Mouse (Mus musculus) yolk sac, embryonic 10.5 days (tissue): ENCODE results near the gene Tbccd1.
A peak's percentile ranks its signal among the peaks of the same experiment; 100 is the strongest.

Experiments used
- DNase-seq: peaks from one replicate; pipeline ENCODE4 v3.0.0-alpha.2; 2017; ENCODE audit warnings: low spot score

Gene Tbccd1

GRCm38 (mm10) chr16:22857431-22858113 is at the start of gene Tbccd1, which contains the start of gene Dnajb11:
Gene Tbccd1, minus strand, starts transcription at chr16:22857669.
Gene Dnajb11, plus strand, starts transcription at chr16:22857845.
- DNase-seq, result peak; percentile 99

GRCm38 (mm10) chr16:22901326-22901725 is 43.9 kb upstream of the Tbccd1 start:
- no peak for DNase-seq

DNA sequence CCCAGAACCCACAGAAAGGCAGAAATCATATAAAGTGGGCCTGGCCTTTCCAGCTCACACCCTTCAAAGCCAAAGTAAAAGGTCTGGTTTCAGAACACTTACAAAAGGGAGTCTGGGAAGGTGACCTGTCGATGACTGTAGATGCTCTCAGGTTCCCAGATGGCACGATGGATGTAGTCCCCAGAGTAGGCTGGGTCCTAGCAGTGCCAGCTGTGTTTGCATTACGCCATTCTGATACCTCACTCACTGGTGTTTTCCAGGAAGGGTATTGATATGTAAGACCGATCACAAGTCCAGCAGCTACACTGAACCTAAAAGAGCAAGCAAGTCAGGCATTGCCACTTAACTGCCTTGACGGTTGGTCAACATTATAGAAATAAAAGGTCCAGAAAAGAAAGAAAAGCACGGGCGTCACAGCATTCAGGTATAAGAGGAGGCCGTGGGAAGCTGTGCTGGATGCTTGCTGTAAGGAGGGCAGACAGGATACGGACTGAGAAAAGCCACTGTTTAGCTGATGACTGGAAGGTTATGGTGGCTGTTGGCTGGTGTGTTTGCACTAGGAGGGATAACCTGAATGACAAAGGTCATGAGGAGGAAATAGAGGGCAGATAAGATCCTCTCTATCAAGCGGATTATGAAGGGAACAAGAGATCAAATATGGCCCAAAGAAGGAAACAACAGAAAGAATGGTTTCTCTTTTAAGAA is 42.5 kb upstream of the Tbccd1 start:
- no peak for DNase-seq

DNA sequence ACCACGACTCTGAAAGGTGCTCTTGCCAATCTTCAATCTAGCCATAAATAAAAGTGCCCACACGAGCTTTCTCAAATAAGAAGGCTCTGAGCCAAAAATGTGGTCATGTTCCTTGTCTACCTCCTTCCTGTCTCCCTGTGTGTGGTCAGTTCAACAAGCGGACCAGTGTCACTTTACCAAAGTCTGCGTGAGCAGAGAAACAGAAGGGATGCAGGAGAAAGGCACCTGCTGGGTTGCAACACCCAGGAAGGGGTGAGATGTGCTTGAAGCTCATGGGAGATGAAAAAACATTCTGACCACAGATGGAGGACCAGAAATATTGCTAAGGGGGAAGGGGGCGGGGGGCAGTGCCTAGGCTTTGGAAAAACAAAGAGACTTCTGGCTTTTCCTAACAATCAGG is 41.9 kb upstream of the Tbccd1 start:
- DNase-seq, result no peak

DNA sequence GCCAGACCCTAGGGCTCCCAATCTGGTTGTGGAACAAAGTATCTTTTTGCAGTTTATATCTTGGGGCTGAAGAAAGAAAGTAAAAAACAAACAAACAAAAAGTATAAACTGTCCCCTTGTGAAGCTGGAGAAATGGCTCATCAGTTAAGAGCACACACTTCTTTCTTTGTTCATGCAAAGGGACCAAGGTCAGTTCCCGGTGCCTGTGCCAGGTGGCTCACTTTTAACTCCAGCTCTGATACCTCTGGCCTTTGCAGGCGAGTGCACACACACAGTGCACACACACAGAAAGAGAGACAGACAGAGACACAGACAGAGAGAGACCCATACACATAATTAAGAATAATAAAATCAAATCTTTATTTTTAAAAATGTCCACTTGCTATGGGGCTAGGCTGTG is 39.1 kb upstream of the Tbccd1 start:
- DNase-seq, result no peak

DNA sequence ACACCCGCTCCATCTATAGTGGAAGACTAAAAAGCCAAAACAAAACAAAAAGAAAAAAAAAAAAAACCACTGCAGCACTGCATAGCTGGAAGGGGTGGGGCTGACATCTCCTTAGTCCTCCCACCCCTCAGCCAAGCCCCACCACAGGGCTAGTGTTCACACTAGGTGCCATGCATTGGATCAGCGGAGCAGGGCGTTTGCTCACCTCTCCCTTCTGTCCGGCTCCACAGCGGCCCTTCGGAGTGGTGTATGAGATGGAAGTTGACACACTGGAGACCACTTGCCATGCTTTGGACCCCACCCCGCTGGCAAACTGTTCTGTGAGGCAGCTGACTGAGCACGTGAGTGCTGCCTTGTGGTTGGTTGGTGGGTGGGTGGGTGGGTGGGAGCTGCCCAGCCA is 36.6 kb upstream of the Tbccd1 start:
- no peak for DNase-seq

DNA sequence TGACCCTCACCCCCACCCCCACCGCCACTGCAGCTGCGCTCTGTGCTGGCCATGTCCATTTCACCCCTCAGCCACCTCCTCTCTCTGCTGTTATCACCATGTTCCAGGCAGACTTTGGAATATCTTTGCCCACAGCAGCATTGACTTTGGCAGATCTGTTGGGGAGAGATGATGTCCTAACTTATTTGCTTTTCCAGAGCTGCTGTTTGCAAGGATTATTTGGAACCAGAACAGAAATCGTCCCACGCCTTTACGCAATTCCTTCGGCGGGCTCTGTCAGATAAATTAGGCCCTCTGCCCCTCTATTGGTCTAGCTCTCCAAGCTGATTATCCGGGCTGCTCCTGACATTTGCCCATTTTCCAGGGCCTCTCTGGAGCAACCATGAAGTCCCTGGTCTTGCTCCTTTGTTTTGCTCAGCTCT is 34.3 kb upstream of the Tbccd1 start:
- peak; percentile 57 for DNase-seq

GRCm38 (mm10) chr16:22890683-22891510 is 33.4 kb upstream of the Tbccd1 start, which contains the start of gene Ahsg:
Gene Ahsg, plus strand, starts transcription at chr16:22891277.
- no peak for DNase-seq

- no peak for DNase-seq
Measured at GRCm38 (mm10) chr16:22889716-22890115, 32.2 kb upstream of the Tbccd1 start.

GRCm38 (mm10) chr16:22888835-22889234 is 31.4 kb upstream of the Tbccd1 start:
- peak; percentile 64 for DNase-seq

DNA sequence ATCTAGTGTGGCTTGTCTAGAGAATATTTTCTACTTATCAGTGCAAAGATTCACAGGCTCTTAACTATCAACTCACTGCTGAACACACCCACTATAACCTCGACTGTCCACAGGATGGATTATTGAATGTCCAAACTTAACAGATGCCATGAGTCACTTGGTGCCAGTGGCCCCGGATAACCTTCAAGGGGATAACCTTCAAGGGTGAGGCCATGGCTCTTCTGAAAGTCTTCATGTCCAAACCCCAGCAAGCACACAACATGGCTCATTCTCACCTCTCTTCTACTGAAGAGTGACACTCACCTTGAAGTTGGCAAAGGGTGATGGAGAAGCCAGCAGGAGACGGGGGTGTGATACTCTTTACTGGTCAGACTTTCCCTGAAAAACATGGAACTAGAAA is 29.3 kb upstream of the Tbccd1 start:
- no peak for DNase-seq

DNA sequence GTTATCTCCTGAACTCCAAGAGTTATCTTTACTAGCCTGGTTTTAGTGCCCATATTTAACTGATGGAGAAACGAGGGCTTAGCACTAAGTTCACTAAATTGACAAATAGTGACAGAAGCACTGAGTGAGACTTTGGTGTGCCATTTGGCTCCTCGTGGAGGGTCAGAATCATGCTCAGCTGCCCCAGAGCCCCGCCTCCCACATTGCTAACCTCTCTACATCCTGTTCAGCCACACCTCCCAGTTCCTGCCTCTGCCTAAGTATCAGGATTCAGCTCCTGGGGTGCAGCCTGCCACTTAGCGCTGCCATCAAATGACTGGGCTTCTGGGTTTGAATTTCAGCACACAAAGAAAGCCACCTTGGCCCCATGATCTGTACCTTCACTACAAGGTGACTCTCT is 27.9 kb upstream of the Tbccd1 start:
- no peak for DNase-seq

DNA sequence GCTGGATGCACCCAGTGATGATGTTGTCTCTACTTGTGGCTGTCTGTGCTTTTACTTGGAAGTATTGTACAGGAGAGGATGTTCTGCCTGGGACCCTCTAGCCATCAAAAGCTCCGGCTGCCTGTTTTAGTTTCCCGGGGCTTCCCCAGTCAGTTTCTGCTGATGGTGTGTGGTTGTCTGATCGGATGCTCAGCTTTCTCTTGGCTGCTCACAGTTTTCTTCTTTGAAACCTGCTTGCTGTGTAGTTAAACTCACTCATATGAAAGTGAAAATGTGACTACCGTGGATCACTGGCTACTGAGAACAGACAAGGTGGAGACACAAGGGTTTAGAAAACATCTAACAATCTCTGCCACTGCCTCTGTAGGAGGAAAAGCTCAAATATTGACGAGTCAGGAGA is 26.0 kb upstream of the Tbccd1 start:
- no peak for DNase-seq

GRCm38 (mm10) chr16:22881487-22881886 is 24.0 kb upstream of the Tbccd1 start:
- no peak for DNase-seq

DNA sequence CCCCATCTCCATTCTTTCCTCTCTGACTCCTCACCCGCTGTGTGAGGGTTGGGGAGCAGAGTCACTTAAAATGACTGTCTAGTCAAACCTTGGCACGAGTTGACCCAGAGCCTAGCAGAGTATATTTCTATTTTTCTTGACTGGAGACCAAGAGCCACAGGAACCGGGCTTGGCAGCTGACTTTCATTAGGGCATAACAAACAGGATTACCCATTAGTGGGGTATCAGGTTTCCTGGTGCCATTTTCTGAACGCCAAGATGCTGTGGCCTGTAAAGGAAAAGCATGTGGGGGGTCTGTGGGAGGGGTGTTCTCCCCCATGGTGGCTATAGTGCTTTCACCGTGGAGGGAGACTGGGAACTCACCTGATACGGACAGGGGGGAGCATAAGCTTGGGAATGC is 23.4 kb upstream of the Tbccd1 start:
- DNase-seq, result no peak

- no peak for DNase-seq
Measured at GRCm38 (mm10) chr16:22879945-22880595, 22.6 kb upstream of the Tbccd1 start.

DNA sequence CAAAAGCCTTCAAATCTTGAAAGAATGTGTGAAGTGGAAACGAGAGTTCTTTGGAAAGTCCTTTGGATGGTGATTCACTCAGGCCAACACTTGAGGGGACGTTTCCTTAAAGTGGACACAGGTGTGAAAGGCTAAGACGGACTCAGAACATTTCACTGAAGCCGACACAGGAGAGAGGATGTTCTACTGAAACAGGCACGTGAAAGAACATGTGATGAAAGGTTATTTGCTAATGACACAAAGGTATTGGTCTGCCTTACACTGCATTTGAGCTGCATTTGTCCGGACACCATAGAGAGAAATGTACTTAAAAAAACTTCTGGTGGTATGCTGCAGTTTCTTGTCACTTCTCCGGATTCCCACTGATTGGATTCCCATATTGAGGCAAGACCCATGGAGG is 21.2 kb upstream of the Tbccd1 start:
- no peak for DNase-seq

DNA sequence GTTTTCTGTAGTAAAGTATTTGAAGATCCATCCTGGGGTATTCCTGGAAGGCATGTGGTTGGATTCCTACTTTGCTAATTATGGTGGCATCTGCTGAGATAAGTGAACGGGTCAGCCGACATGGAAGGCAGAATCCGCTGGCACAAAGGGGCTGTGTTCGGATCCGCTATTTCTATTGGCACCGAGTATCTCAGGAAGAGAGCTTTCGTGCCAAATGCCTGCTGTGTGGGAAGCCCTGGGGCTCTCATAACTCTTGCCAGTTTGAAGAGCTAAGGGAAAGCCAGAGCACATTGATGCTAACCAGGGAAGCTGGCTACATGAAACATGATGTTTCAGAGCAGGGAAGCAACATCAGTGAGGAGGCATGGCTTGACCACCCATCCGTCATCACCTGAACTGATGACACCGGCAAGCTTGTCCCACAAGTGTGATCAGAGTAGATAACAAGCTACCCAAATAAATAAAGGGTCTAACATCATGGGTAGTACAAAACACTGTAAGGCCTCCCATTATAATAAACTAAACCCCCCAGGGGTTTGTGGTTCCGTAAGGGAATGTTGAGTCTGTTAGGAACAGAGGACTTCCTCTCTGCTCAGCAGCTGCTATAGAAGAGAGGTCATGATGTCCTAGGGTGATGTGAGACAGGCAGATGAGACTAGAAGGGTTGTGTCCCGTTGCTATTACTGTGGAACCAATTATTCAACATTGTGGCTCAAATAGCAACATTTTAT is 20.4 kb upstream of the Tbccd1 start:
- no peak for DNase-seq

DNA sequence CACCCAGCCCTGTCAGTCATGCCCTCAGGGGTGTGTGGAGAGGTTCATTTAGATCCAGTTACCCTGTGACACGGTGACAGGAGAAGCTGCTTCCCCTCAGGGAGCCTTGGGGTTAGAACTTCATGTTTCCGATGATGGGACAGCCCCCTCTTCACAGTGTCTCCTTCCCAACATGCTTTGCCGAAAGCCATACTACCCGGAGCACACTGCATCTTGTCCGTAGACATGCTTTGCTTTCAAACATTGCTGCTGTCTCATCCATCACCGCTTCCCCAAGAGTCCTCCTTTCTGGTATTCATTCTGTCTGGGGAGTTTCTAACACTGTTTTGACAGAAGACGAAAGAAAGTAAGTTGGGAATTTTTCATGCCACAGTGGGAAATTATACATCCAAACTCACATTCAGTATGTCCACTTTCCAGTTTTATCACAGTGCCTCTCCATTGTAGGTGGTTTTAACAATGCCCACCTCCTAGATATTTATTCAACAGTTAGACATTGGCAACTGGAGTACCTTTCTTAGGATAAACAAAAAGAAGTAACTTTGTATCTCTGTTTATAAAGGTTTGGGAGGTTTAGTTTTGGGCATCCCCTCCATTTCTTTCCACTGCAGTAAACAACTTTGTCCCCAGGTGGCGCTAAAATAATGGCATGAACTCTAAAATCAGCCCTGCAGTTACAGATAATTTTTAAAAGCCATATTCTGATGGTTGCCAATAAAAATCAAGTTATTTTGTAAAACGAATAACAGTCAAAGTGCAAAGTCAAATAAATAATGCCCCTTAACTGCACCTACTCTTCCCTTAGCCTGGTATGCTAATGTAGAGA is 19.0 kb upstream of the Tbccd1 start:
- DNase-seq, result no peak

DNA sequence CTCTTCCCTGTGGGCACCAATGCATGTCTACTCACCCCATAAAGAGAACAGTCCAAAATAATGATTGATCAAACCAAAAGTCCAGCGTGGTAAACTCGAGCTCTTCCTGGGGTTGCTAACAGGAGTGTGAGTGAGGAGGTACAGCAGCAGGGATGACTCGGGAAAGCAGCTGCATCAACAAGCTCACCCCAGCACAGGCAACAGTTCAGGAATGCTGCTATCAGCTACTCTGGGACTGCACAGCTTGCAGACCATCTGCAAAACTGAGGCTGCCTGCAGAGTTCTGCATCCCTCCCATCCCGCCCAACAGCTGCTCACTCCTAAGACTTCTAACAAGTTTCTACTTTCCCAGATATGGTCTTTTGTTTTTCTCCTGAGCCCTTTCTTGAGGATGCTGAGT is 15.9 kb upstream of the Tbccd1 start:
- DNase-seq, result no peak

- no peak for DNase-seq
Measured at GRCm38 (mm10) chr16:22872397-22872796, 14.9 kb upstream of the Tbccd1 start.
